In the genomic region with DNA sequence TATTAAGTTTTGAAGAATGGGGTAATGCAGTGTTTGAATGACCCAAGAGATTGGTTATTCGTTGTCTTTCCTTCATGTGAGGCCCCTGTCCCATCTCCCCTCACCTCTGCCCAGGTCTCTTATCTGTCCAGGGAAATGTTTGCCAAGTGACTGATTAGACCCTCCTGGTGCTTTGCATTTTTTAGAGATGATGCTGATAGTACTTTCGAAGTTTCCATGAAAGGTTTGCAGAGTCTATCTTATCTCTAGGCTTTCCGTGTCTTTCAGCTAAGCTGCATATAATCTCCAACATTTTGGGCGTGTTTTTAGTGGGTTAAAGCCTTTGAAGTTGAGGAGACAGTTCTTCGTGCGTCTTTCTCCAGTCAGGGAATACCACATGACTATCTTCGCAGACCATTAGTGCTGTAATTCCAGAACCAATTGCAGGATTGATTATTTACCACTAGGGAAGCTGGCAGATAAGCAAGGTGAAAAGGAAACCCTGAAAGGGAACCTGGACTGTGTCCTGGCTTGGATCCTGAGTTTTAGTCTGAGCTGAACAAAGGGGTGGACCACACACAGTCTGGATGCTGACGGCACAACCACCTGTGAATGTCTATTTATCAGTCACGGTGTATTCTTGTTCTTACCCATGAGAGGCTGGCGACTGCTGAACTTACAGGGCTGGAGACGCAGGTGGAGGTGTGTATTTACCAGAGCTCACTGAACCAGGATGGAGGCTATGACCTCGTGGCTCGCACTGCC, we compare ENCODE assay signal across 26 mouse cellular contexts.
DNase-seq lines count a peak whose midpoint lies in the region; ATAC-seq lines count a peak whose summit lies in the region.
"Had no signal": no experiment of that assay in that cellular context is flagged by ENCODE, and none has a peak within 500 bp of the region (broad histone marks: within the 10 kb centered on the region; RNA-seq: fewer than 3 reads in every experiment).

No protein-coding gene starts in this region.

- H3K9me3 ChIP-seq in heart, embryonic 13.5 days = no peaks in the 10 kb centered on the region
- no peaks in the 10 kb centered on the region for H3K9me3 ChIP-seq in lung, embryonic 15.5 days
- H3K9me3 ChIP-seq in intestine, embryonic 16.5 days (ENCODE audit: control insufficient read depth, low read length) = no peaks in the 10 kb centered on the region
- H3K9me3 ChIP-seq: embryonic facial prominence, embryonic 12.5 days; hindbrain, embryonic 10.5 days; neural tube, embryonic 15.5 days had no signal

- intact Hi-C loops in heart, postnatal 25 days (cut with DNase I) = no loop called here

- H3K9ac ChIP-seq in heart, embryonic 13.5 days = no peak overlapping the region; the same call in 1 of the 2 replicates
- H3K9ac ChIP-seq in lung, embryonic 15.5 days = no peak overlapping the region
- H3K9ac ChIP-seq in intestine, embryonic 16.5 days (ENCODE audit: low read depth, low read length) = no peak overlapping the region
- H3K9ac ChIP-seq: embryonic facial prominence, embryonic 12.5 days; neural tube, embryonic 15.5 days had no signal

- 15% methylated on average over 13 of the region's 13 CpGs for WGBS in heart, embryonic 13.5 days
- WGBS in lung, embryonic 15.5 days = 6% methylated on average over 13 of the region's 13 CpGs
- 16% methylated on average over 13 of the region's 13 CpGs for WGBS in intestine, embryonic 16.5 days

- H3K36me3 ChIP-seq in heart, embryonic 13.5 days = no peaks in the 10 kb centered on the region
- H3K36me3 ChIP-seq in lung, embryonic 15.5 days = no peaks in the 10 kb centered on the region
- H3K36me3 ChIP-seq in intestine, embryonic 16.5 days (ENCODE audit: control insufficient read depth, insufficient read depth, low read length) = no peaks in the 10 kb centered on the region
- H3K36me3 ChIP-seq: embryonic facial prominence, embryonic 12.5 days; hindbrain, embryonic 10.5 days; neural tube, embryonic 15.5 days had no signal

- no peak for DNase-seq in cerebellum, postnatal 25 days
- no peak for DNase-seq in heart, postnatal 25 days (ENCODE audit: low spot score)
- no peak for DNase-seq in lung, adult 18-20 months
- DNase-seq in right cerebral cortex, postnatal 4 days = no peak
- DNase-seq: adrenal gland, adult 2 months; adrenal gland, postnatal 36 days; gastrocnemius, postnatal 14 days; kidney, adult 11 months; kidney, postnatal 25 days; liver; midbrain, embryonic 14.5 days; right cerebral cortex, postnatal 25 days; spleen, adult 18-20 months; thymus, postnatal 14 days had no signal

- peaks cover 38% of the 10 kb centered on the region for H3K4me1 ChIP-seq in heart, embryonic 13.5 days
- peaks cover 21% of the 10 kb centered on the region for H3K4me1 ChIP-seq in lung, embryonic 15.5 days
- no peaks in the 10 kb centered on the region for H3K4me1 ChIP-seq in intestine, embryonic 16.5 days (ENCODE audit: control insufficient read depth, insufficient read depth, low read length)

- no peak overlapping the region for H3K4me3 ChIP-seq in heart, embryonic 13.5 days
- no peak overlapping the region for H3K4me3 ChIP-seq in lung, embryonic 15.5 days
- H3K4me3 ChIP-seq in intestine, embryonic 16.5 days (ENCODE audit: low read length) = no peak overlapping the region
- H3K4me3 ChIP-seq: embryonic facial prominence, embryonic 12.5 days; hindbrain, embryonic 10.5 days; neural tube, embryonic 15.5 days had no signal

- H3K27ac ChIP-seq in heart, embryonic 13.5 days (replicated peaks) = no peak overlapping the region
- H3K27ac ChIP-seq in lung, embryonic 15.5 days = peak overlapping the region; percentile 57
- H3K27ac ChIP-seq in intestine, embryonic 16.5 days (ENCODE audit: low read length) = no peak overlapping the region
- H3K27ac ChIP-seq: embryonic facial prominence, embryonic 12.5 days; hindbrain, embryonic 10.5 days; macrophage; neural tube, embryonic 15.5 days had no signal

- no peaks in the 10 kb centered on the region for H3K27me3 ChIP-seq in heart, embryonic 13.5 days (replicated peaks)
- no peaks in the 10 kb centered on the region for H3K27me3 ChIP-seq in lung, embryonic 15.5 days
- no peaks in the 10 kb centered on the region for H3K27me3 ChIP-seq in intestine, embryonic 16.5 days (replicated peaks; ENCODE audit: control insufficient read depth, insufficient read depth, low read length)
- H3K27me3 ChIP-seq: CH12.LX; embryonic facial prominence, embryonic 12.5 days; neural tube, embryonic 15.5 days had no signal

- ATAC-seq in cerebellum, adult (ENCODE audit: insufficient number of reproducible peaks, low FRiP score, low TSS enrichment) = 0 out of 2 replicates have a peak, but pooled peaks have one; percentile 20
- ATAC-seq in heart, embryonic 13.5 days (ENCODE audit: extremely low read depth, insufficient number of reproducible peaks, low FRiP score, low TSS enrichment) = no peak
- 0 out of 2 replicates have a peak, but pooled peaks have one; percentile 39 for ATAC-seq in lung, embryonic 15.5 days (ENCODE audit: borderline replicate concordance, extremely low read depth, low FRiP score, low TSS enrichment)
- peak; percentile 43 for ATAC-seq in intestine, embryonic 16.5 days
- ATAC-seq: activated CD4-positive, CD25-positive, alpha-beta regulatory T cell, adult 4 months; forebrain, embryonic 14.5 days; hindbrain, embryonic 16.5 days had no signal

- H3K4me2 ChIP-seq in heart, embryonic 13.5 days = peak overlapping the region; percentile 20
- H3K4me2 ChIP-seq in lung, embryonic 15.5 days = no peak overlapping the region
- no peak overlapping the region for H3K4me2 ChIP-seq in intestine, embryonic 16.5 days (ENCODE audit: low read depth, low read length)
- H3K4me2 ChIP-seq: embryonic facial prominence, embryonic 12.5 days; neural tube, embryonic 15.5 days had no signal
